Mouse (Mus musculus): ENCODE measurements around the gene Hist3h2ba. TPM values are rescaled to one million over a fixed set of nuclear protein-coding genes. Genes with fewer than 3 reads are reported as not detected.
A peak's percentile ranks its signal among the peaks of the same experiment; 100 is the strongest.

The Hist3h2ba gene
- total and polyA plus RNA-seq, 3 experiments: 0.21 to 48.2 TPM; not detected in 1

DNA sequence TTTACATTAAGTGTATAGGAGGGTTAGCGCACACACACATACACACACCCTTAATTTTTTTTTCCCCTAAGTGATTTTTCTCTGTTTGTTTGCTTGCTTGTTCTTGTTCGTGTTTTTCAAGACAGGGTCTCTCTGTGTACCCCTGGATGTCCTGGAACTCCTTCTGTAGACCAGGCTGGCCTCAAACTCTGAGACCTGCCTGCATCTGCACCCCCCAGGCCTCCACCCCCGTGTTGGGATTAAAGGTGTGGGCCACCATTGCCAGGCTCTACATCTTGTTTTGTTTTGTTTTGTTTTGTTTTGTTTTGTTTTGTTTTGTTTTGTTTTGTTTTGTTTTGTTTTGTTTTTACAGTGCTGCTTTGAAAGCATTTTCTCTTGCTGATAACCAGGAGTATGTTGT is 1.4 kb upstream of the Hist3h2ba start:
- Histone ChIP-seq H3K4me3 (ENCODE audit: control insufficient read depth in 1 of 2, insufficient read depth in 1 of 2, low read depth in 2 of 2, low read length in 2 of 2) (no peak overlapping the region), H3K27ac (ENCODE audit: control insufficient read depth, low read depth, low read length) (no peak overlapping the region), H3K4me1 (ENCODE audit: control insufficient read depth in 1 of 2, insufficient read depth in 2 of 2, low read length in 2 of 2) (no peaks in the 10 kb centered on the region), H3K79me2 (ENCODE audit: control insufficient read depth, insufficient read depth, low read length, poor library complexity) (no peaks in the 10 kb centered on the region; the same call in 1 of the 2 replicates), H3K9me3 (replicated peaks; ENCODE audit: insufficient read depth, low read length) (no peaks in the 10 kb centered on the region), H3K27me3 (ENCODE audit: control insufficient read depth in 1 of 2, insufficient read depth in 2 of 2, low read length in 2 of 2) (peaks cover 4 to 9% of the 10 kb centered on the region in 2 experiments), H3K9ac (ENCODE audit: control insufficient read depth, low read depth, low read length, poor library complexity, severe bottlenecking) (no peak overlapping the region), H3K36me3 (ENCODE audit: control insufficient read depth in 1 of 2, insufficient read depth in 2 of 2, low read length in 2 of 2) (no peaks in the 10 kb centered on the region)
- TF ChIP-seq ZMIZ1 (IDR thresholded peaks at IDR 0.05; ENCODE audit: low read depth, low read length) (no peak), KAT2A (conservative IDR thresholded peaks at IDR 0.05; ENCODE audit: low read depth, low read length) (no peak), MEF2A (IDR thresholded peaks at IDR 0.05; ENCODE audit: extremely low read depth, insufficient replicate concordance, low read depth, low read length, poor library complexity, severe bottlenecking) (no peak), RAD21 (IDR thresholded peaks at IDR 0.05; ENCODE audit: low read depth, low read length) (no peak), TBP (IDR thresholded peaks at IDR 0.05; ENCODE audit: low read depth, low read length) (no peak), GATA1 (IDR thresholded peaks at IDR 0.05; ENCODE audit: low read depth, low read length) (no peak), NELFE (IDR thresholded peaks at IDR 0.05; ENCODE audit: low read depth, low read length) (no peak), SMC3 (IDR thresholded peaks at IDR 0.05; ENCODE audit: low read depth, low read length) (no peak), POLR2AphosphoS2 (IDR thresholded peaks at IDR 0.05; ENCODE audit: low read length) (no peak), E2F4 (IDR thresholded peaks at IDR 0.05; ENCODE audit: borderline replicate concordance, low read depth, low read length) (no peak)
- no peak for DNase-seq (ENCODE audit: low read depth, low spot score)

DNA sequence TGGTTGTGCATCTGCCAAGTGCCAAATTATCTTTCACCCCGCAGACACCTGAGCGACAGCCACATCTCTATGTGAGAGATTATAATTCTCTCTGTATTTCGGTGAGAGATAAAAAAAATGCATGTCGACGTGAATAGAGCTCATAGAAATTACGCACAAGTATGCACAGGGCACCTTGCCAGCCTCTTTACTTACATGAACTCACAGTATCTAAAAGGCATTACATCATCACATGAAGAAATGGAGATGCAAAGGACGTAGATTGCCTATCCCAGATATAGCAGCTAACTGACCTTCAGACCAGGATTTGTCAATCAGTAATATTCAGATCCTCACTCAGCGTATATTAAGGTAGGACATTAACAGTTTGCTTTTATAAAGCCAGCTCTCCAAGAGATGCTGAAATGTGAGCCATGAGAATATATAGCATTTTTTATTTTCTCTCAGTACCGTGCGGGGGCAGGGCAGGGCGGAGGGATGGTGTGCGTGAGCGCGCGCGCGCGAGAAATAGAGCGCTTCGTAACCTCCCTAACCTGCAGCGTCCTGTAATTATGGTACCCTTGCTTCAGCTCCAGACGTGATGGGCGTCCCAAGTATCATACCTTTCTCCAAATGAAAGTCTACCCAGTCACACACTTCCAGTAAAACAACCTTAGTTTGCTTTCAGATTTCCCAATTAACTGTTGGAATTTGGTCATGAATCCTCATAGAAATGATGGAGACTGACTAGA is 757 bp upstream of the Hist3h2ba start:
- Histone ChIP-seq H3K79me2 (ENCODE audit: control insufficient read depth, insufficient read depth, low read length, poor library complexity) (no peaks in the 10 kb centered on the region; the same call in 1 of the 2 replicates), H3K9me3 (replicated peaks; ENCODE audit: insufficient read depth, low read length) (no peaks in the 10 kb centered on the region), H3K4me3 (ENCODE audit: control insufficient read depth in 1 of 2, insufficient read depth in 1 of 2, low read depth in 2 of 2, low read length in 2 of 2) (no peak overlapping the region), H3K9ac (ENCODE audit: control insufficient read depth, low read depth, low read length, poor library complexity, severe bottlenecking) (no peak overlapping the region), H3K4me1 (ENCODE audit: control insufficient read depth in 1 of 2, insufficient read depth in 2 of 2, low read length in 2 of 2) (0 out of 4 replicates have a peak, but pooled peaks cover 0 to 3% of the 10 kb centered on the region in 2 experiments), H3K27me3 (ENCODE audit: control insufficient read depth in 1 of 2, insufficient read depth in 2 of 2, low read length in 2 of 2) (peaks cover 4 to 9% of the 10 kb centered on the region in 2 experiments), H3K36me3 (ENCODE audit: control insufficient read depth in 1 of 2, insufficient read depth in 2 of 2, low read length in 2 of 2) (peaks cover 0 to 3% of the 10 kb centered on the region in 2 experiments; a peak in 2 of 4 replicates), H3K27ac (ENCODE audit: control insufficient read depth, low read depth, low read length) (no peak overlapping the region)
- no peak for DNase-seq (ENCODE audit: low read depth, low spot score)
- peak; percentile 91 for TF ChIP-seq ZMIZ1 (IDR thresholded peaks at IDR 0.05; ENCODE audit: low read depth, low read length)
- no peak for TF ChIP-seq TBP (IDR thresholded peaks at IDR 0.05; ENCODE audit: low read depth, low read length)

Measured in MEL (cell line).